Comparison of ENCODE assay signal across 31 mouse cellular contexts in the genomic region with DNA sequence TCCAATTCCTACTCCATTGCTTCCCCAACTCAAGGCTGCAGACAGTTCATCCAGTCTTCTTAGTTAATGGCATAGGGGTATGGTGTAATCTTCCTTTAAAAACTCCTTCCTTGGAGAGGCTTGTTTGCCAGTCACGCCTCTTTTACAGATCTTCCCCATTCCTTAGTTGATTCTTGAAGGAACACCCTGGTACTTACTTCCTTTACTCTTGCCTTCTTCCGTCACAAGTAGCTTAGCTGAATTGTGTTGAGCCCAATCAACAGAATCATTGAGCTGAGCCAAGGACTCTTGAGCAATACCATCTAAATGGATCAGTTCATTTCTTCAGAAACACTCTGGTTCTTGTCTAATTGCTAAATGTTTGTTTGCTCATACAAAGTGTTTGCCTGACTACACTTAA. TPM values are rescaled to one million over a fixed set of nuclear protein-coding genes. Genes with fewer than 3 reads are reported as not detected.
DNase-seq lines count a peak whose midpoint lies in the region; ATAC-seq and TF ChIP-seq lines count a peak whose summit lies in the region.
"Had no signal": no experiment of that assay in that cellular context is flagged by ENCODE, and none has a peak within 500 bp of the region (broad histone marks: within the 10 kb centered on the region; RNA-seq: fewer than 3 reads in every experiment).

No protein-coding gene starts in this region.

- no peak overlapping the region for H3K4me3 ChIP-seq in intestine, embryonic 16.5 days (ENCODE audit: low read length)
- no peak overlapping the region for H3K4me3 ChIP-seq in intestine, embryonic 15.5 days (replicated peaks)
- no peak overlapping the region for H3K4me3 ChIP-seq in stomach, postnatal 0 days (ENCODE audit: low read depth, low read length)
- H3K4me3 ChIP-seq in hindbrain, postnatal 0 days (ENCODE audit: low read length) = no peak overlapping the region
- H3K4me3 ChIP-seq: heart, adult 2 months; hindbrain, embryonic 13.5 days; liver, embryonic 13.5 days; midbrain, embryonic 13.5 days; neural tube, embryonic 13.5 days had no signal

- TF ChIP-seq EP300 in stomach, postnatal 0 days (optimal IDR thresholded peaks at IDR 0.05) = no peak

- no peak overlapping the region for H3K9ac ChIP-seq in intestine, embryonic 16.5 days (ENCODE audit: low read depth, low read length)
- no peak overlapping the region for H3K9ac ChIP-seq in intestine, embryonic 15.5 days
- H3K9ac ChIP-seq in stomach, postnatal 0 days (ENCODE audit: low read length) = no peak overlapping the region
- H3K9ac ChIP-seq in hindbrain, postnatal 0 days (replicated peaks; ENCODE audit: low read length) = no peak overlapping the region
- H3K9ac ChIP-seq: hindbrain, embryonic 13.5 days; liver, embryonic 13.5 days; midbrain, embryonic 13.5 days; neural tube, embryonic 13.5 days had no signal

- H3K27ac ChIP-seq in intestine, embryonic 16.5 days (ENCODE audit: low read length) = no peak overlapping the region
- H3K27ac ChIP-seq in intestine, embryonic 15.5 days = no peak overlapping the region
- H3K27ac ChIP-seq in stomach, postnatal 0 days (replicated peaks) = peak overlapping the region; percentile 67
- no peak overlapping the region for H3K27ac ChIP-seq in hindbrain, postnatal 0 days
- H3K27ac ChIP-seq: heart, adult 2 months; hindbrain, embryonic 13.5 days; midbrain, embryonic 13.5 days; neural tube, embryonic 13.5 days had no signal

- peak; percentile 81 for DNase-seq in lung, postnatal 25 days (ENCODE audit: low spot score)
- DNase-seq in lung, postnatal 10 days = no peak
- DNase-seq in lung, postnatal 36 days = peak; percentile 83
- DNase-seq in stomach, postnatal 0 days (ENCODE audit: low spot score) = no peak
- DNase-seq in adrenal gland, postnatal 14 days = no peak
- DNase-seq in hindbrain, postnatal 0 days (ENCODE audit: low spot score) = no peak
- DNase-seq: cerebellum, adult 2 months; cerebellum, postnatal 25 days; gastrocnemius, postnatal 14 days; heart, adult 2 months; kidney, postnatal 14 days; layer of hippocampus, postnatal 36 days; liver, embryonic 13.5 days; retina, postnatal 1 day; right cerebral cortex, postnatal 25 days; spleen, adult 18-20 months; thymus, postnatal 25 days had no signal

- H3K4me2 ChIP-seq in intestine, embryonic 16.5 days (ENCODE audit: low read depth, low read length) = no peak overlapping the region
- no peak overlapping the region for H3K4me2 ChIP-seq in intestine, embryonic 15.5 days (replicated peaks)
- H3K4me2 ChIP-seq in stomach, postnatal 0 days (replicated peaks; ENCODE audit: low read depth) = no peak overlapping the region
- H3K4me2 ChIP-seq in hindbrain, postnatal 0 days (ENCODE audit: low read depth, low read length) = no peak overlapping the region
- H3K4me2 ChIP-seq: hindbrain, embryonic 13.5 days; liver, embryonic 13.5 days; midbrain, embryonic 13.5 days; neural tube, embryonic 13.5 days had no signal

- peak; percentile 26; the same call in 1 of the 2 replicates for ATAC-seq in intestine, embryonic 16.5 days
- no peak for ATAC-seq in intestine, embryonic 15.5 days
- peak; percentile 62 for ATAC-seq in stomach, postnatal 0 days (ENCODE audit: low FRiP score, low TSS enrichment)
- no peak for ATAC-seq in hindbrain, postnatal 0 days
- ATAC-seq: forebrain, embryonic 16.5 days; inflammation-experienced regulatory T-cells, adult 6 months; midbrain, embryonic 13.5 days had no signal

- no peaks in the 10 kb centered on the region for H3K36me3 ChIP-seq in intestine, embryonic 16.5 days (ENCODE audit: control insufficient read depth, insufficient read depth, low read length)
- H3K36me3 ChIP-seq in intestine, embryonic 15.5 days = no peaks in the 10 kb centered on the region
- H3K36me3 ChIP-seq in stomach, postnatal 0 days (ENCODE audit: control insufficient read depth, insufficient read depth, low read length) = no peaks in the 10 kb centered on the region
- H3K36me3 ChIP-seq in hindbrain, postnatal 0 days (ENCODE audit: insufficient read depth, low read length) = no peaks in the 10 kb centered on the region
- H3K36me3 ChIP-seq: hindbrain, embryonic 13.5 days; liver, embryonic 13.5 days; midbrain, embryonic 13.5 days; neural tube, embryonic 13.5 days had no signal

- no peak for TF ChIP-seq CTCF in stomach, postnatal 0 days (IDR thresholded peaks at IDR 0.05; ENCODE audit: low read depth)
- no peak for TF ChIP-seq CTCF in hindbrain, postnatal 0 days (IDR thresholded peaks at IDR 0.05; ENCODE audit: low read depth)

- WGBS in intestine, embryonic 16.5 days = 83% methylated on average over 2 of the region's 2 CpGs
- WGBS in intestine, embryonic 15.5 days = 67% methylated on average over 2 of the region's 2 CpGs
- WGBS in stomach, postnatal 0 days = 54% methylated on average over 2 of the region's 2 CpGs
- 87% methylated on average over 2 of the region's 2 CpGs for WGBS in hindbrain, postnatal 0 days

- no peaks in the 10 kb centered on the region for H3K9me3 ChIP-seq in intestine, embryonic 16.5 days (ENCODE audit: control insufficient read depth, low read length)
- H3K9me3 ChIP-seq in intestine, embryonic 15.5 days = no peaks in the 10 kb centered on the region
- no peaks in the 10 kb centered on the region for H3K9me3 ChIP-seq in stomach, postnatal 0 days (ENCODE audit: control insufficient read depth, low read length)
- no peaks in the 10 kb centered on the region for H3K9me3 ChIP-seq in hindbrain, postnatal 0 days (ENCODE audit: low read length)
- H3K9me3 ChIP-seq: hindbrain, embryonic 13.5 days; liver, embryonic 13.5 days; midbrain, embryonic 13.5 days; neural tube, embryonic 13.5 days had no signal

- H3K4me1 ChIP-seq in intestine, embryonic 16.5 days (ENCODE audit: control insufficient read depth, insufficient read depth, low read length) = peaks cover 4% of the 10 kb centered on the region
- H3K4me1 ChIP-seq in intestine, embryonic 15.5 days (replicated peaks) = peaks cover 8% of the 10 kb centered on the region
- peaks cover 6% of the 10 kb centered on the region; the same call in 1 of the 2 replicates for H3K4me1 ChIP-seq in stomach, postnatal 0 days (replicated peaks; ENCODE audit: control insufficient read depth, insufficient read depth)
- H3K4me1 ChIP-seq in hindbrain, postnatal 0 days (ENCODE audit: insufficient read depth, low read length) = no peaks in the 10 kb centered on the region
- H3K4me1 ChIP-seq: midbrain, embryonic 13.5 days had no signal

- H3K27me3 ChIP-seq in intestine, embryonic 16.5 days (replicated peaks; ENCODE audit: control insufficient read depth, insufficient read depth, low read length) = no peaks in the 10 kb centered on the region
- H3K27me3 ChIP-seq in intestine, embryonic 15.5 days (replicated peaks) = no peaks in the 10 kb centered on the region
- H3K27me3 ChIP-seq in stomach, postnatal 0 days (ENCODE audit: control insufficient read depth, insufficient read depth, low read length) = no peaks in the 10 kb centered on the region
- no peaks in the 10 kb centered on the region for H3K27me3 ChIP-seq in hindbrain, postnatal 0 days (ENCODE audit: insufficient read depth, low read length)
- H3K27me3 ChIP-seq: hindbrain, embryonic 13.5 days; liver, embryonic 13.5 days; midbrain, embryonic 13.5 days; neural tube, embryonic 13.5 days had no signal

RNA-seq across cellular contexts. Expression of a gene that starts 8.0 kb away (rescaled TPM):
- polyA plus RNA-seq in intestine, embryonic 16.5 days (2015; fragmentation: Nextera tagmentation; extraction: Ambion mirVana) = 27.3 and 27.5 TPM in 2 replicates
- polyA plus RNA-seq in intestine, embryonic 15.5 days (2015; fragmentation: Nextera tagmentation; extraction: Ambion mirVana) = 30.2 and 32.1 TPM in 2 replicates
- polyA plus RNA-seq in stomach, postnatal 0 days (2015; fragmentation: Nextera tagmentation; extraction: Ambion mirVana) = 15.0 and 16.9 TPM in 2 replicates
- total RNA-seq in adrenal gland, postnatal 14 days (2021) = 20.2 and 21.0 TPM in 2 replicates
- total RNA-seq in hindbrain, postnatal 0 days (2014; rRNA removed) = 2.3 and 2.9 TPM in 2 replicates
- 3.1 and 3.2 TPM in 2 replicates for polyA plus RNA-seq in hindbrain, postnatal 0 days (2015; fragmentation: Nextera tagmentation; extraction: Ambion mirVana)

RNA-seq across cellular contexts. Expression of a gene that starts 13.4 kb away (rescaled TPM):
- 0.29 and 0.45 TPM in 2 replicates for polyA plus RNA-seq in intestine, embryonic 16.5 days (2015; fragmentation: Nextera tagmentation; extraction: Ambion mirVana)
- 0.49 and 0.64 TPM in 2 replicates for polyA plus RNA-seq in intestine, embryonic 15.5 days (2015; fragmentation: Nextera tagmentation; extraction: Ambion mirVana)
- 0.16 TPM in 1 of 2 replicates, not detected in the other for polyA plus RNA-seq in stomach, postnatal 0 days (2015; fragmentation: Nextera tagmentation; extraction: Ambion mirVana)
- not detected in 2 replicates for total RNA-seq in adrenal gland, postnatal 14 days (2021)
- total RNA-seq in hindbrain, postnatal 0 days (2014; rRNA removed) = not detected in 2 replicates
- polyA plus RNA-seq in hindbrain, postnatal 0 days (2015; fragmentation: Nextera tagmentation; extraction: Ambion mirVana) = not detected in 2 replicates
- total RNA-seq: adrenal gland, postnatal 4 days; gastrocnemius, postnatal 14 days; heart, adult 2 months; heart, postnatal 25 days; layer of hippocampus, adult 8-10 months; layer of hippocampus, postnatal 36 days; left cerebral cortex, postnatal 10 days had no signal
- polyA plus RNA-seq: cerebellum, adult 2 months; embryonic facial prominence, embryonic 14.5 days; heart, adult 2 months; heart, embryonic 14.5 days; hindbrain, embryonic 13.5 days; inflammation-experienced regulatory T-cells, adult 6 months; limb, embryonic 11.5 days; midbrain, embryonic 13.5 days; neural tube, embryonic 13.5 days had no signal

Comparison
In these comparisons a context has a peak if more than half of its experiments do, and no peak if none do; other contexts are left out.
1. ATAC-seq: peak in intestine, embryonic 16.5 days (single experiment) and stomach, postnatal 0 days (single experiment); none in intestine, embryonic 15.5 days (single experiment) and hindbrain, postnatal 0 days (single experiment).
2. DNase-seq: peak in lung, postnatal 25 days (single experiment) and lung, postnatal 36 days (single experiment); none in lung, postnatal 10 days (single experiment), stomach, postnatal 0 days (single experiment), adrenal gland, postnatal 14 days (single experiment) and hindbrain, postnatal 0 days (single experiment).